Mouse (Mus musculus) adrenal gland, adult 18-20 months (tissue): ENCODE measurements around the gene 4930572O03Rik. TPM values are rescaled to one million over a fixed set of nuclear protein-coding genes. Genes with fewer than 3 reads are reported as not detected.
"Not testable (repeated sequence)": the region's sequence is repeated elsewhere in the genome, so short reads cannot be mapped to it uniquely, and the experiment has no call there.

Experiments used
- DNase-seq, 2 experiments: peaks; one replicate each; pipeline ENCODE4 v3.0.0; 2021 to 2022; ENCODE audit warnings: low spot score in 2 of 2
- total RNA-seq, 2 experiments: library from RNA; stranded (reverse); gene quantifications; 1 replicate in 1 of 2; 2 replicates in 1 of 2; pipeline ENCODE4 v1.2.3; 2021

The 4930572O03Rik gene
- total RNA-seq, 2 experiments from 2014 or later: not detected

DNA sequence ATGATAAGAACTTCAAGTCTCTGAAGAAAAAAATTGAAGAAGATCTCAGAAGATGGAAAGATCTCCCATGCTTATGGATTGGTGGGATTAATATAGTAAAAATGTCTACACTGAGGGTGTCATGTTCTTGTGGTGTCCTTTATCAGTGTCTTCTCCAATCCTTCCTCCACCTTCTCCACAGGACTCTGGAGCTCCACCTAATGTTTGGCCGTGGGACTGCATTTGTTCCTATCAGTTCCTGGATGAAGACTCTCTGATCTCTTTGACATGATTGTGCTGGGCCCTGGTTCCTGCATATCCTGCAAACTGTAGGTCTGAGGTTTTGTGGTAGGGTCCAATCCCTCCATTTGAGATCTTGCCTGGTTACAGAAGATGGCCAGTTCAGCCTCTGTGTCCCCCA is 28.7 kb downstream of the 4930572O03Rik start:
- DNase-seq: peak; percentile 16 to 32

DNA sequence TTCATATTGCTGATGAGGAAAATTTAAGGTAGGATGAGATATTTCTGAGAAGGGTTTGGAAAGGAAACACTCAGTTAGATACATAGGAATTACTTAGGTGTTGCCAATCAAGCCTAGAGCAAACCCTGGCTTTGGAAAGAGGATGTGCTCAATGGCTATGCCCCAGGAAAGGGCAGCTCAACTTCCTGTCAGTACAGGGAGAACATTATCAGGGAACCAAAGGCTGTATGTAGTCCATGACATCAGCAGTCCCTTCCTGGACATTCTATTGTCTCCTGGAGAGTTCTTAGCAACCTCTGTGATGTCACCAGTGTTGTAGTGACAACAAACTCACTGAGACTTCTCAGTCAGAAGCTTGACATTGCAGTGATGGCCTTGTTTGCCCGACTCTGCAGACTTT is 38.1 kb downstream of the 4930572O03Rik start, which contains the start of gene Speer4d:
TSS of gene Speer4d (plus strand) at position 301 of the 400 bp plus-strand sequence.
- DNase-seq: not testable (repeated sequence)

DNA sequence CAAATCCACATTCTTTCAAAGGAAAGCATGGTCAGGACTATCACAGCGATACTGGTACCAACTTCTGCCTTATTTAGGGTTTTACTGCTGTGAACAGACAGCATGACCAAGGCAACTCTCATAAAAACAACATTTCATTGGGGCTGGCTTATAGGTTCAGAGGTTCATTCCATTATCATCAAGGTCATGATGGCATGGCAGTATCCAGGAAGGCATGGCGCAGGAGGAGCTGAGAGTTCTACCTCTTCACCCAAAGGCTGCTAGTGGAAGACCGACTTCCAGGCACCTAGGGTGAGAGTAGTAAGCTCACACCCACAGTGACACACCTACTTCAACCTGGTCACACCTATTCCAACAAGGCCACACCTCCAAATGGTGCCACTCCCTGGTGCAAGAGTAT is 40.7 kb downstream of the 4930572O03Rik start:
- DNase-seq: not testable (repeated sequence)

DNA sequence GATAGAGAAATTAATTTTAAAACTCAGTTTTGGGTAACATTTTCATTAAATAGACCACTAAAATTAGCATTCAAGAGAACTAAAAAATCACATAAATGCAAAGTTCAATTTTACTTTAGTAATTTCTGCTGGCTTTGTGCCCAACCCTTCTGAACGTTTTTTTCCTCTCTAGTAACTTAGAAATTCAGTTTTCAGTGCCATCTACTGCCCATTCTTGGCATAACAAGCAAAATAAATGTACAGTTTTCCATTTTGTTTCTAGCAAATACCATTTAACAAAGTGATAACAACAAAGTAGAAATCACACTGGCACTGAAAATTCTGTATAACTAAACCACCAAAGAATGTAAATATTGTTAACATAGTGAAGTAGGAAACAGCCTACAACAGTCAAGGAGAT is 46.2 kb downstream of the 4930572O03Rik start:
- DNase-seq: not testable (repeated sequence)

GRCm38 (mm10) chr5:15606677-15607076 is 50.2 kb downstream of the 4930572O03Rik start:
- peak in 1 of 2 experiments; percentile 21 for DNase-seq

GRCm38 (mm10) chr5:15603585-15603984 is 53.3 kb downstream of the 4930572O03Rik start:
- not testable (repeated sequence) for DNase-seq

DNA sequence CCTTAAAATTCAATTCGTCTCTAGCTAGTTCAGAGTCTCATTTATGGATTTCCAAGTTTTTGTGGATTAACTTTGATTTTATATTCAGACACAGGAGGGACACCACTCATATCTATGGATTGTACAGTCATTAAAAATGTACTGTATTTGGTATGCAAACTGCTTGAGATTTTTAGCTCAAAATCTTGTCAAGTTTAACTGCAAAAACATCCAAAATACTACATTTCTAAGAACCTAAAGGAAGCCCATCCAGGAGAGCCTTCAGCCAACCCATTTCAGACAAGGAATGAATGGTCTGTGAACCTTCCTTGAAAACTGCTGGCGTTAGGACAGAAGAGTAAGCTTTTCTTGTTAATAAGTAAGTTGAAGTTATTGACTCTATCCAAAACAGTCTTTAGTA is 53.9 kb downstream of the 4930572O03Rik start:
- not testable (repeated sequence) for DNase-seq

- DNase-seq: not testable (repeated sequence)
Observed at GRCm38 (mm10) chr5:15602424-15602947, 54.4 kb downstream of the 4930572O03Rik start.

Other genes starting within 250 kb of the 4930572O03Rik start
- not detected for gene Gm21149, start 180.5 kb downstream of the 4930572O03Rik start, total RNA-seq
- gene Gm21190, start 127.8 kb downstream of the 4930572O03Rik start, total RNA-seq: not detected
- not detected for gene Gm21083, start 79.7 kb downstream of the 4930572O03Rik start, total RNA-seq
- not detected for gene Speer4d, start 38.0 kb downstream of the 4930572O03Rik start, total RNA-seq
- gene Speer4c, start 57.2 kb upstream of the 4930572O03Rik start, total RNA-seq: not detected